Mouse (Mus musculus) B cell, adult 2 months (primary cell): ENCODE measurements around the gene Eif3f.
A peak's percentile ranks its signal among the peaks of the same experiment; 100 is the strongest.

ENCODE experiments used
- DNase-seq, 2 experiments: peaks; one replicate each; pipeline ENCODE4 v3.0.0; 2022

The Eif3f gene

GRCm38 (mm10) chr7:108933794-108934731, at the start of gene Eif3f:
TSS of gene Eif3f (plus strand) at chr7:108934417.
- DNase-seq = peak; percentile 94 to 95

- DNase-seq = no peak
Measured at GRCm38 (mm10) chr7:108884906-108885305, 49.3 kb upstream of the Eif3f start, which contains the start of gene Olfr518. TSS of gene Olfr518 (minus strand) at chr7:108885006.

- DNase-seq = no peak
Measured at GRCm38 (mm10) chr7:108894320-108894719, 39.9 kb upstream of the Eif3f start, which contains the start of gene Olfr519. TSS of gene Olfr519 (minus strand) at chr7:108894420.

- DNase-seq = no peak
Measured at GRCm38 (mm10) chr7:108903969-108904368, 30.2 kb upstream of the Eif3f start.

GRCm38 (mm10) chr7:108927043-108927442, 7.2 kb upstream of the Eif3f start:
- no peak for DNase-seq

GRCm38 (mm10) chr7:108928280-108929188, 5.7 kb upstream of the Eif3f start:
- no peak for DNase-seq

- peak; percentile 46 to 60 for DNase-seq
Measured at GRCm38 (mm10) chr7:108929726-108930393, 4.4 kb upstream of the Eif3f start, which contains the start of gene Nlrp10. TSS of gene Nlrp10 (minus strand) at chr7:108930178.

GRCm38 (mm10) chr7:108934836-108935235, 619 bp downstream of the Eif3f start:
- no peak for DNase-seq

- no peak for DNase-seq
Measured at GRCm38 (mm10) chr7:108935411-108935810, 1.2 kb downstream of the Eif3f start.

GRCm38 (mm10) chr7:108936591-108936990, 2.4 kb downstream of the Eif3f start:
- DNase-seq = no peak

- no peak for DNase-seq
Measured at GRCm38 (mm10) chr7:108941466-108941865, 7.2 kb downstream of the Eif3f start.

GRCm38 (mm10) chr7:108944002-108944401, 9.8 kb downstream of the Eif3f start:
- DNase-seq = peak; percentile 59

- no peak for DNase-seq
Measured at GRCm38 (mm10) chr7:108948611-108949010, 14.4 kb downstream of the Eif3f start.

- no peak for DNase-seq
Measured at GRCm38 (mm10) chr7:108949301-108949700, 15.1 kb downstream of the Eif3f start.

- DNase-seq = peak; percentile 75
Measured at GRCm38 (mm10) chr7:108950312-108950761, 16.1 kb downstream of the Eif3f start, which contains the start of gene Tub. TSS of gene Tub (plus strand) at chr7:108950338.

- DNase-seq = peak; percentile 36 to 46
Measured at GRCm38 (mm10) chr7:108950762-108951331, 16.6 kb downstream of the Eif3f start.

GRCm38 (mm10) chr7:108952801-108953200, 18.6 kb downstream of the Eif3f start:
- DNase-seq = peak; percentile 27 to 31

- peak; percentile 77 to 79 for DNase-seq
Measured at GRCm38 (mm10) chr7:108954185-108954584, 20.0 kb downstream of the Eif3f start.

GRCm38 (mm10) chr7:108957734-108958133, 23.5 kb downstream of the Eif3f start:
- no peak for DNase-seq

- no peak for DNase-seq
Measured at GRCm38 (mm10) chr7:108965968-108966367, 31.8 kb downstream of the Eif3f start.

GRCm38 (mm10) chr7:108966742-108967362, 32.6 kb downstream of the Eif3f start:
- peak; percentile 49 for DNase-seq
